Mouse (Mus musculus): Measurements from ENCODE around the gene Ccdc171. TPM values are rescaled to one million over a fixed set of nuclear protein-coding genes. Genes with fewer than 3 reads are reported as not detected.

The Ccdc171 gene
- polyA plus RNA-seq, 1 experiment from 2014 or later: 4.2 TPM

DNA sequence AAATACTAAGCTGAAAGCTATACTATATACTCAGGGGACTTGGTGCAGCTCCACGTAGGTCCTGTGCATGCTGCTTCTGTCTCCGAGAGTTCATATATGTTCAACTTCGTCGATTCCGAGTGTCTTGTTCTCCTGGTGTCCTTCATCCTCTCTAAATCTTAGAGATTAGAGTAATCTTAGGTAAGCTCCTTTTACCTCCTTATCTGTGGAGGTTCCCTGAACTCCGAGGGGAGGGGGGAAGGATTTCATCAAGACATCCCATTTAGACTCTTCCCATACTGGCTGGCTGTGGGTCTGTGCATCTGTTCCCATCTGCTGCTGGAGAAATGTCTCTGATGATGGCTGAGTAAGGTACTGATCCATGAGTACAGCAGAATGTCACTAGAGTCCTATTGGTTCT lies 249.8 kb downstream of the Ccdc171 start:
- 93% methylated on average over 6 of the region's 6 CpGs for WGBS

DNA sequence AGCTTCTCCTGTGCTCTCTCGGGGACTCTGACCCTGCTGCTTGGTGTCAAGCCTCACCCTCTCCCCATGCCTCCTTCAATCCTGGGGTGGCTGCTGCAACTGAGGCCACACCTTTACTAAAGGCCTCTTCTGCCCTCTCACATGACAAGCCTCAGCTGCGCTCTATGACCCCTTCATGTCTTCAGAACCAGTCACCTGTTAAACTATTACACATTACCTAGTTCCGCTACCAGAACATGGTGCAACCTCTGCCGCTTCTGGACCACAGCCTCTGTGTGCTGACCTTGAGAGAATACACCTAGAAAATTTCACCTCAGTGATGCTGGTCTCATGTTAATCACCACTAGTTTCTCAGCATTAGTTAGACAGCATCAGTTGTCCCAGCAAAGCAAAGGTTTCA lies 254.7 kb downstream of the Ccdc171 start:
- 92% methylated on average over 4 of the region's 4 CpGs for WGBS
- ATAC-seq (replicated peaks; ENCODE audit: low FRiP score): no peak
- Histone ChIP-seq H3K27me3 (replicated peaks; ENCODE audit: control insufficient read depth, insufficient read depth, low read length) (no peaks in the 10 kb centered on the region), H3K4me2 (no peak overlapping the region), H3K9me3 (ENCODE audit: control insufficient read depth, low read length) (no peaks in the 10 kb centered on the region), H3K36me3 (ENCODE audit: control insufficient read depth, insufficient read depth, low read length) (no peaks in the 10 kb centered on the region), H3K4me1 (replicated peaks; ENCODE audit: control insufficient read depth, insufficient read depth, low read length) (no peaks in the 10 kb centered on the region), H3K27ac (ENCODE audit: low read depth, low read length) (no peak overlapping the region), H3K9ac (ENCODE audit: low read depth, low read length) (no peak overlapping the region), H3K4me3 (ENCODE audit: low read depth, low read length) (no peak overlapping the region)
- no peak for DNase-seq (ENCODE audit: low spot score)

More for the DNA sequence above, 249.8 kb downstream of the Ccdc171 start:
- Histone ChIP-seq H3K9ac (ENCODE audit: low read depth, low read length) (no peak overlapping the region), H3K4me3 (ENCODE audit: low read depth, low read length) (no peak overlapping the region), H3K27ac (ENCODE audit: low read depth, low read length) (no peak overlapping the region), H3K9me3 (ENCODE audit: control insufficient read depth, low read length) (no peaks in the 10 kb centered on the region), H3K36me3 (ENCODE audit: control insufficient read depth, insufficient read depth, low read length) (no peaks in the 10 kb centered on the region), H3K4me1 (replicated peaks; ENCODE audit: control insufficient read depth, insufficient read depth, low read length) (no peaks in the 10 kb centered on the region), H3K27me3 (replicated peaks; ENCODE audit: control insufficient read depth, insufficient read depth, low read length) (no peaks in the 10 kb centered on the region), H3K4me2 (no peak overlapping the region)
- DNase-seq (ENCODE audit: low spot score): no peak
- no peak for ATAC-seq (replicated peaks; ENCODE audit: low FRiP score)

- H3K4me2 ChIP-seq: no peak overlapping the region
- no peak for ATAC-seq (replicated peaks; ENCODE audit: low FRiP score)
- H3K4me1 ChIP-seq (replicated peaks; ENCODE audit: control insufficient read depth, insufficient read depth, low read length): no peaks in the 10 kb centered on the region
- no peak overlapping the region for H3K9ac ChIP-seq (ENCODE audit: low read depth, low read length)
- no peak overlapping the region for H3K4me3 ChIP-seq (ENCODE audit: low read depth, low read length)
- H3K9me3 ChIP-seq (ENCODE audit: control insufficient read depth, low read length): no peaks in the 10 kb centered on the region
- no peak for DNase-seq (ENCODE audit: low spot score)
- H3K27ac ChIP-seq (ENCODE audit: low read depth, low read length): no peak overlapping the region
- H3K27me3 ChIP-seq (replicated peaks; ENCODE audit: control insufficient read depth, insufficient read depth, low read length): no peaks in the 10 kb centered on the region
- WGBS: 60% methylated on average over 2 of the region's 2 CpGs
- no peaks in the 10 kb centered on the region for H3K36me3 ChIP-seq (ENCODE audit: control insufficient read depth, insufficient read depth, low read length)
These were observed 259.8 kb downstream of the Ccdc171 start for GRCm38 (mm10) chr4:83785115-83785514.

- H3K9me3 ChIP-seq (ENCODE audit: control insufficient read depth, low read length): no peaks in the 10 kb centered on the region
- H3K9ac ChIP-seq (ENCODE audit: low read depth, low read length): no peak overlapping the region
- no peak overlapping the region for H3K27ac ChIP-seq (ENCODE audit: low read depth, low read length)
- ATAC-seq (replicated peaks; ENCODE audit: low FRiP score): no peak
- DNase-seq (ENCODE audit: low spot score): no peak
- WGBS: 57% methylated on average over 13 of the region's 13 CpGs
- no peaks in the 10 kb centered on the region for H3K27me3 ChIP-seq (replicated peaks; ENCODE audit: control insufficient read depth, insufficient read depth, low read length)
- H3K36me3 ChIP-seq (ENCODE audit: control insufficient read depth, insufficient read depth, low read length): no peaks in the 10 kb centered on the region
- no peak overlapping the region for H3K4me2 ChIP-seq
- no peaks in the 10 kb centered on the region for H3K4me1 ChIP-seq (replicated peaks; ENCODE audit: control insufficient read depth, insufficient read depth, low read length)
- no peak overlapping the region for H3K4me3 ChIP-seq (ENCODE audit: low read depth, low read length)
These were observed 266.5 kb downstream of the Ccdc171 start for GRCm38 (mm10) chr4:83791811-83792210.

- DNase-seq (ENCODE audit: low spot score) (no peak), ATAC-seq (replicated peaks; ENCODE audit: low FRiP score) (no peak)
- no peaks in the 10 kb centered on the region for H3K36me3 ChIP-seq (ENCODE audit: control insufficient read depth, insufficient read depth, low read length)
- no peaks in the 10 kb centered on the region for H3K9me3 ChIP-seq (ENCODE audit: control insufficient read depth, low read length)
- 39% methylated on average over 9 of the region's 9 CpGs for WGBS
- H3K27ac ChIP-seq (ENCODE audit: low read depth, low read length): no peak overlapping the region
- no peaks in the 10 kb centered on the region for H3K4me1 ChIP-seq (replicated peaks; ENCODE audit: control insufficient read depth, insufficient read depth, low read length)
- H3K9ac ChIP-seq (ENCODE audit: low read depth, low read length): no peak overlapping the region
- H3K27me3 ChIP-seq (replicated peaks; ENCODE audit: control insufficient read depth, insufficient read depth, low read length): no peaks in the 10 kb centered on the region
- no peak overlapping the region for H3K4me3 ChIP-seq (ENCODE audit: low read depth, low read length)
- no peak overlapping the region for H3K4me2 ChIP-seq
These were observed 269.1 kb downstream of the Ccdc171 start for GRCm38 (mm10) chr4:83794315-83794922.

DNA sequence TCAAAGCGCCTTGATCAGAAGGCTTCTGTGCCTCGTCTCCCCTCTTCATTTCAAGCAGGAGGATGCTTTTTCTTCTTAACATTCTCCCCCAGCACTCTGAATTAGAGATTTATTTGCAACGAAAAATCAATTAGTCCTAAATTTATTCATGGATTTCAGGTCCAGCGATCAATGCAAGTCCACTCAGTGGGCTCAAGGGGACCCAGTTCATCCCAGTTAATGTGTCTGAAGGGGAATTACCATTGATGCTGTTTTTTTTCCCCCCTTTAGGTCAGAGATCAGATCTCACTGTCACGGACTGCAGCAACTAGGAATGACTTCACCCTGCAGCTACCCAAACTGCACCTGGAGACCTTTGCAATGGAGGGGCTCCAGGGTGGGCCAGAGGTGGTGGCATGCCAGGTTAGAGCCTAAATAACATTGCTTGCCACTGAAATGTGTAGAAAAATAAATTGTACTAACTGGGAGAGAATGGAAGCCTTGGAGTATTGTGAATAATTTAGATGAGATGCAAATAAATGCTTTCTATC lies 269.6 kb downstream of the Ccdc171 start:
- no peak for ATAC-seq (replicated peaks; ENCODE audit: low FRiP score)
- no peak overlapping the region for H3K27ac ChIP-seq (ENCODE audit: low read depth, low read length)
- H3K9ac ChIP-seq (ENCODE audit: low read depth, low read length): no peak overlapping the region
- DNase-seq (ENCODE audit: low spot score): no peak
- 62% methylated on average over 5 of the region's 5 CpGs for WGBS
- no peak overlapping the region for H3K4me3 ChIP-seq (ENCODE audit: low read depth, low read length)
- H3K4me2 ChIP-seq: no peak overlapping the region
- H3K9me3 ChIP-seq (ENCODE audit: control insufficient read depth, low read length): no peaks in the 10 kb centered on the region
- H3K4me1 ChIP-seq (replicated peaks; ENCODE audit: control insufficient read depth, insufficient read depth, low read length): no peaks in the 10 kb centered on the region
- H3K27me3 ChIP-seq (replicated peaks; ENCODE audit: control insufficient read depth, insufficient read depth, low read length): no peaks in the 10 kb centered on the region
- H3K36me3 ChIP-seq (ENCODE audit: control insufficient read depth, insufficient read depth, low read length): no peaks in the 10 kb centered on the region

- no peak overlapping the region for H3K27ac ChIP-seq (ENCODE audit: low read depth, low read length)
- H3K27me3 ChIP-seq (replicated peaks; ENCODE audit: control insufficient read depth, insufficient read depth, low read length): no peaks in the 10 kb centered on the region
- no peak overlapping the region for H3K9ac ChIP-seq (ENCODE audit: low read depth, low read length)
- no peaks in the 10 kb centered on the region for H3K36me3 ChIP-seq (ENCODE audit: control insufficient read depth, insufficient read depth, low read length)
- DNase-seq (ENCODE audit: low spot score) (no peak), ATAC-seq (replicated peaks; ENCODE audit: low FRiP score) (no peak)
- no peaks in the 10 kb centered on the region for H3K9me3 ChIP-seq (ENCODE audit: control insufficient read depth, low read length)
- 68% methylated on average over 14 of the region's 14 CpGs for WGBS
- no peaks in the 10 kb centered on the region for H3K4me1 ChIP-seq (replicated peaks; ENCODE audit: control insufficient read depth, insufficient read depth, low read length)
- H3K4me3 ChIP-seq (ENCODE audit: low read depth, low read length): no peak overlapping the region
- no peak overlapping the region for H3K4me2 ChIP-seq
These were observed 272.6 kb downstream of the Ccdc171 start for GRCm38 (mm10) chr4:83797976-83798375.

DNA sequence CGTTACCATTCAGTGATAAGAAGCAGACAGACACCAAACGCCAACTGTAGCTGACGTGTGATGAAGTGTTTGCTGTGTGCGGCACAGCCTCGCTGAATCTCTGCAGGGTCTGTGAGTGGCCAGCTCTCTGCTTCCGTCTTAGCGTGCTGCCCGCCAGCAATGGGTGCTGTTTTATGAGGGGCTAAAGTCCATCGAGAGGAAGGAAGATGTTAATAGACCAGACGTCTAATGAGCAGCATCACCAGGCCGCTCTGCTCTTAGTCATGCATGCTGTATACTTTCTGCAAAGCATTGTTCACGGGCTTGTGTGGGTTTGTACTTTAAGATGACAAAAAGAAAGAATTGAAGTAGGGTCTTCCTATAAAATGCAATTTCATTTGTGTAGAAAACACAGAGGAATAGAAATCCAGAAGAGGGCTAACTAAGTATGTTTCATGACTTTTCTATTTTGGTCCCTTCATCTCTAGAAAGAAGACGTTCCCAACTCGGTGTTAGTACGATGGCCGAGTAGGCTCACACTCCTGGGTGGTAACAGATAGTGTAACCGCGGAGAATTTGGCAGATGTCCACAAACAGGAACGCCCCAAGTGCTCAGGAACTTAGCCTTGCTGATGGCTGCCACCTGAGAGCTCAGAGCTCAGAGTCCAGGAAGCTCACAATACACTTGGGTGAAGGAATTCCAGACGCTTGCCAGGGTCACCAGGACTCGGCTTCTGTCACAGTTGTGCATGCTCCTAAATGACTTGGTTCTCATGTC lies 273.5 kb downstream of the Ccdc171 start:
- Histone ChIP-seq H3K9me3 (ENCODE audit: control insufficient read depth, low read length) (no peaks in the 10 kb centered on the region), H3K27ac (ENCODE audit: low read depth, low read length) (no peak overlapping the region), H3K36me3 (ENCODE audit: control insufficient read depth, insufficient read depth, low read length) (no peaks in the 10 kb centered on the region), H3K4me1 (replicated peaks; ENCODE audit: control insufficient read depth, insufficient read depth, low read length) (no peaks in the 10 kb centered on the region), H3K4me2 (no peak overlapping the region), H3K9ac (ENCODE audit: low read depth, low read length) (no peak overlapping the region), H3K4me3 (ENCODE audit: low read depth, low read length) (no peak overlapping the region), H3K27me3 (replicated peaks; ENCODE audit: control insufficient read depth, insufficient read depth, low read length) (no peaks in the 10 kb centered on the region)
- no peak for DNase-seq (ENCODE audit: low spot score)
- WGBS: 67% methylated on average over 21 of the region's 21 CpGs
- ATAC-seq (replicated peaks; ENCODE audit: low FRiP score): no peak

DNA sequence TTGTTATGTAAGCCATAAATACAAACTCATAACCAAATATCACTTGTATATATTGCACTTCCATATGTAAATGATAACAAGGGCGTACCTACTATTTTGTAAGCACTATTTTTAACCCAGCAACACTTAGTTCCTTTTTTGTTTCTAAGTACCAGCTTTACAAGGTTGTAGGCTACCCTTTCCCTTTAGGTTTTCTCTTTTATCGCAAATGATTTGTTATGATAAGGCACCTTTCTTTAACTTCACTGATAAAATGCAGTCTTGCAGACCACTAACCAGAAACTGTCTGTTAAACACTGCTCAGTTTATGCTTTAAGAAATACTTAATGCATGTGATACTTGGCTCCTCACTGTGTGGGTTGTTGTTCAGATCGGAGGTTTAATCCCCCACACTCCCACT lies 275.1 kb downstream of the Ccdc171 start:
- Histone ChIP-seq H3K4me2 (no peak overlapping the region), H3K27me3 (replicated peaks; ENCODE audit: control insufficient read depth, insufficient read depth, low read length) (no peaks in the 10 kb centered on the region), H3K4me3 (ENCODE audit: low read depth, low read length) (no peak overlapping the region), H3K9me3 (ENCODE audit: control insufficient read depth, low read length) (no peaks in the 10 kb centered on the region), H3K36me3 (ENCODE audit: control insufficient read depth, insufficient read depth, low read length) (no peaks in the 10 kb centered on the region), H3K9ac (ENCODE audit: low read depth, low read length) (no peak overlapping the region), H3K4me1 (replicated peaks; ENCODE audit: control insufficient read depth, insufficient read depth, low read length) (no peaks in the 10 kb centered on the region), H3K27ac (ENCODE audit: low read depth, low read length) (no peak overlapping the region)
- WGBS: 51% methylated on average over 3 of the region's 3 CpGs
- ATAC-seq (replicated peaks; ENCODE audit: low FRiP score) (no peak), DNase-seq (ENCODE audit: low spot score) (no peak)

All from liver, embryonic 11.5 days (tissue).